Mouse (Mus musculus) lung, adult 18-20 months (tissue): ENCODE results near the gene Neil1.

Experiments
- DNase-seq, 2 experiments: peaks; one replicate each; pipeline ENCODE4 v3.0.0; 2022; ENCODE audit warnings: mixed read lengths in 2 of 2

The Neil1 gene

GRCm38 (mm10) chr9:57148144-57148878 is at the start of gene Neil1:
Gene Neil1, minus strand, starts transcription at chr9:57148305.
- peak; percentile 94 to 95 for DNase-seq

GRCm38 (mm10) chr9:57197414-57197813 is 49.3 kb upstream of the Neil1 start:
- no peak for DNase-seq

- no peak for DNase-seq
Measured at GRCm38 (mm10) chr9:57196708-57197107, 48.6 kb upstream of the Neil1 start.

- no peak for DNase-seq
Measured at GRCm38 (mm10) chr9:57168411-57168810, 20.3 kb upstream of the Neil1 start.

- no peak for DNase-seq
Measured at GRCm38 (mm10) chr9:57166173-57166572, 18.1 kb upstream of the Neil1 start.

GRCm38 (mm10) chr9:57163137-57163536 is 15.0 kb upstream of the Neil1 start:
- no peak for DNase-seq

GRCm38 (mm10) chr9:57162496-57162895 is 14.4 kb upstream of the Neil1 start:
- no peak for DNase-seq

GRCm38 (mm10) chr9:57158506-57158905 is 10.4 kb upstream of the Neil1 start:
- DNase-seq: no peak

- DNase-seq: peak; percentile 90 to 95
Measured at GRCm38 (mm10) chr9:57158013-57158470, 9.9 kb upstream of the Neil1 start, which contains the start of gene Commd4. Gene Commd4, minus strand, starts transcription at chr9:57158331.

GRCm38 (mm10) chr9:57157499-57157898 is 9.4 kb upstream of the Neil1 start:
- no peak for DNase-seq

- no peak for DNase-seq
Measured at GRCm38 (mm10) chr9:57156823-57157222, 8.7 kb upstream of the Neil1 start.

- DNase-seq: no peak
Measured at GRCm38 (mm10) chr9:57156383-57156782, 8.3 kb upstream of the Neil1 start.

- no peak for DNase-seq
Measured at GRCm38 (mm10) chr9:57152331-57152730, 4.2 kb upstream of the Neil1 start.

- no peak for DNase-seq
Measured at GRCm38 (mm10) chr9:57150192-57150591, 2.1 kb upstream of the Neil1 start.

- DNase-seq: no peak
Measured at GRCm38 (mm10) chr9:57149021-57149420, 916 bp upstream of the Neil1 start.

- DNase-seq: no peak
Measured at GRCm38 (mm10) chr9:57147205-57148143, 631 bp downstream of the Neil1 start.

GRCm38 (mm10) chr9:57146451-57147066 is 1.5 kb downstream of the Neil1 start:
- no peak for DNase-seq

- no peak for DNase-seq
Measured at GRCm38 (mm10) chr9:57144830-57145229, 3.3 kb downstream of the Neil1 start.

- DNase-seq: no peak
Measured at GRCm38 (mm10) chr9:57143212-57143611, 4.9 kb downstream of the Neil1 start.

- no peak for DNase-seq
Measured at GRCm38 (mm10) chr9:57141417-57142353, 6.4 kb downstream of the Neil1 start.

GRCm38 (mm10) chr9:57139571-57139970 is 8.5 kb downstream of the Neil1 start:
- no peak for DNase-seq

- DNase-seq: no peak
Measured at GRCm38 (mm10) chr9:57139110-57139509, 9.0 kb downstream of the Neil1 start.
